Mouse (Mus musculus) forebrain, postnatal 0 days (tissue): Measurements from ENCODE around the gene Mymx. TPM values are rescaled to one million over a fixed set of nuclear protein-coding genes. Genes with fewer than 3 reads are reported as not detected.

Source experiments
- ATAC-seq: fragments of 200-750 bp; cut with Nextera tagmentation; 2 replicates; pipeline ENCODE4 v1.8.0; 2017; ENCODE audit warnings: mild to moderate bottlenecking, moderate library complexity
- DNase-seq: peaks from one replicate; pipeline ENCODE4 v3.0.0-alpha.2; 2015
- H3K27ac ChIP-seq: fragments of 300-500 bp; sonication (generic); 2 replicates; pipeline ENCODE4 v1.5.1; 2014; ENCODE audit warnings: low read depth, mild to moderate bottlenecking, antibody characterized with exemption, low read length, moderate library complexity, mixed read lengths
- H3K27me3 ChIP-seq: fragments of 300-500 bp; sonication (generic); 2 replicates; pipeline ENCODE4 v1.6.1; 2014; ENCODE audit warnings: mild to moderate bottlenecking, low read length, mixed read lengths; ENCODE audit not compliant: insufficient read depth
- H3K36me3 ChIP-seq: fragments of 300-500 bp; sonication (generic); 2 replicates; pipeline ENCODE4 v1.6.1; 2014; ENCODE audit warnings: mild to moderate bottlenecking, moderate library complexity; ENCODE audit not compliant: insufficient read depth
- H3K4me1 ChIP-seq: fragments of 300-500 bp; sonication (generic); 2 replicates; pipeline ENCODE4 v1.6.1; 2014; ENCODE audit warnings: antibody characterized with exemption; ENCODE audit not compliant: insufficient read depth
- H3K4me2 ChIP-seq: fragments of 300-500 bp; sonication (generic); 2 replicates; pipeline ENCODE4 v1.6.1; 2014; ENCODE audit warnings: low read depth, mild to moderate bottlenecking, moderate library complexity
- H3K4me3 ChIP-seq: fragments of 300-500 bp; sonication (generic); 2 replicates; pipeline ENCODE4 v1.5.1; 2014; ENCODE audit warnings: low read depth, low read length, mixed read lengths
- H3K9ac ChIP-seq: fragments of 300-500 bp; sonication (generic); 2 replicates; pipeline ENCODE4 v1.6.1; 2014; ENCODE audit warnings: mild to moderate bottlenecking
- H3K9me3 ChIP-seq: fragments of 300-500 bp; sonication (generic); 2 replicates; pipeline ENCODE4 v1.6.1; 2016; ENCODE audit warnings: low read length
- CTCF ChIP-seq: sonication (generic); IDR thresholded peaks from 2 replicates; pipeline ENCODE4 v1.5.1; 2016; ENCODE audit warnings: antibody characterized with exemption, control low read depth, low read depth
- WGBS: fragments of 180-500 bp; shearing (Covaris S2); extraction: QIAGEN DNeasy Blood & Tissue Kit; methylation state at CpG from one replicate; pipeline ENCODE4 v1.1.7; 2014; 5-methylcytosine and 5-hydroxymethylcytosine counted together
- polyA plus RNA-seq: library from polyadenylated mRNA; unstranded; fragments of >200 nt; fragmentation: Nextera tagmentation; extraction: Ambion mirVana; gene quantifications from 2 replicates; pipeline ENCODE4 v1.2.1, GENCODE M21; 2015
- total RNA-seq: library from RNA; depleted of rRNA; stranded (reverse); fragments of >200 nt; gene quantifications from 2 replicates; pipeline ENCODE4 v1.2.3, GENCODE M21; 2014

Gene Mymx
- total and polyA plus RNA-seq, 2 experiments from 2014 or later: not detected

DNA sequence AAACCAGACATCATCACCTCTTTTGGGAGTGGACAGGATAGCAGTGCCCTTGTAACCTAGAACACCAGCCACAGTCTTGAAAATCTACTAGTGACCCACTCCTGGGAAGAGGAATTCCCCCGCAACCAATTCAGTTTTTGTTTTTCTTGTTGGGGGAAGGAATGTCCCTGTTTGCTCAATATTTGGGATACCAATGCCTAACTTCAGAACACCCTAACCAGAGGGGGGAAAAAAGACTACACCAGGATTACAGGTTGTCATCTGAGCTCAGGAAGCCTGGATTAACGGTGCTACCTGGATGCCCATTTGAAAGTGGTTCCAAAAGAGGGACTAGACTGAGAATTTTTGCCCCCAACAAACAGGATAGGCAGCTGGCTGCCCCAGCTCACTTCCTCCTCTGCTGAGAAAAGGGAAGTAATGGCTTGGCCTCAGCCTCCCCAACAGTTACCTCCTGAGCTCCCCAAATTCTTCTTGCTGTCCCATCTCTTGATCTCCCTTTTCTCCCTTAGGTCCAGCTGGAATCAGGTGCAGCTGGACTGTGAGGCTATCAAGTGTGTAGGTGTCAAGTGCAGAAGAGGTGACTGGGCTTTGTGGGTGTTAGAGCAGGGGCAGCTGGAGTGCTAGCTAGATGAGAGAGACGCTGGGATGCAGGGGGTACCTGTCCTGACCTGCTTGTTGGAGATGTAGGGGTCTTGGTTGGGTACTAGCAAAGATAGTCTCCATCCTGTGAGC lies 45.2 kb downstream of the Mymx start:
- no peak for TF ChIP-seq CTCF
- 0 out of 2 replicates have a peak, but pooled peaks cover 6% of the 10 kb centered on the region for H3K4me1 ChIP-seq
- 79% methylated on average over 3 of the region's 3 CpGs for WGBS
- no peaks in the 10 kb centered on the region for H3K9me3 ChIP-seq
- ATAC-seq (no peak), DNase-seq (no peak)
- no peaks in the 10 kb centered on the region for H3K36me3 ChIP-seq
- no peak overlapping the region for H3K9ac ChIP-seq
- H3K27me3 ChIP-seq: no peaks in the 10 kb centered on the region
- peak overlapping the region; percentile 93 for H3K4me2 ChIP-seq
- no peak overlapping the region for H3K27ac ChIP-seq
- H3K4me3 ChIP-seq: no peak overlapping the region

DNA sequence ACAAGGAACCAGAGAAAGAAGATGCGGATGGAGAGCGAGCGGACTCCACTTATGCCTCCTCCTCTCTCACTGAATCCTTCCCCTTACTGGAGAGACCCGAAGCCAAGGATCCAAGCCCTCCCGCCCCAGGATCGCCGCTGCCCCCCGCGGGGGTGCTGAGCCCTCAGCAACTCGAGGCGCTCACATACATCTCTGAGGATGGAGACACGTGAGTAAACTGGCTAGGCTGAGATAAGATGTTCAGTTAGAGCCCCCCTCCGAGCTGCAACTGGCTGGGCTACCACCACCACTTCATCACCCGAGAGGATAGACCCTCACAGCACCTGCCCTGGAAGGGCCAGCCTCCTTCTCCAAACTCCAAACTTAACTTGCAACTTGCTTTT lies 45.8 kb downstream of the Mymx start:
- H3K27ac ChIP-seq: no peak overlapping the region
- DNase-seq (no peak), ATAC-seq (peak; percentile 4; the same call in 1 of the 2 replicates)
- no peaks in the 10 kb centered on the region for H3K36me3 ChIP-seq
- no peak for TF ChIP-seq CTCF
- H3K27me3 ChIP-seq: no peaks in the 10 kb centered on the region
- 0 out of 2 replicates have a peak, but pooled peaks cover 6% of the 10 kb centered on the region for H3K4me1 ChIP-seq
- peak overlapping the region; percentile 56 for H3K9ac ChIP-seq
- H3K9me3 ChIP-seq: no peaks in the 10 kb centered on the region
- WGBS: 3% methylated on average over 14 of the region's 14 CpGs
- peak overlapping the region; percentile 93 for H3K4me2 ChIP-seq
- peak overlapping the region; percentile 53 for H3K4me3 ChIP-seq

DNA sequence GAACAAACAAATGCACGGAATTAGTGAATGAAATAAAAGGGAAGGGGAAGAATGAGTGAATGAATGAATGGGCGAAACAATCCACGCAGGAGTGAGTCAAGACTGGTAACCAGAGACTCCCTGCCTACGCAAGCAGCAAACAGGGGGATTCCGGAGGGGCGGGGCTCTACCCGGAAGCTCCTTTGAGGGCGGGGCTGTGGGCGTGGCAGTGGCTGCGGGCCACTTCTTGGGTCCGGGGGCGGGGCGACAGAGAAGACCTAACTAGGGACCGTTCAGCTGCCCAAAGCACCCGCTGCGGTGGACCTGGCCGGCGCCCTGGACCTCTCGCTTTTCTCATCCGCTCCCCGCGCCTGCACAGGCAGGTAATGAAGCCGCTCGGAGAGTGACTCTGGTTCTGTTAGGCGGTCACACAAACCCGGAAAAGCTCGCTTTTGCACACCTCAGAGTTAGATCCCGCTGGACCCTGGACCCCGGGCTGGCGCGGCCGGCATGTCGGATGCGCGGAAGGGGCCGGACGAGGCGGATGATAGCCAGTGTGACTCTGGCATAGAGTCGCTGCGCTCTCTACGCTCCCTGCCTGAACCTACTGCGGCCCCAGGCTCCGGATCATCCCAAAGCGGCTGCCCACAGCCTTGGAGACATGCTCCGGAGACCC lies 46.3 kb downstream of the Mymx start, which contains the start of gene Nfkbie:
Nfkbie (plus strand) TSS at position 252 of the 655 bp plus-strand sequence.
- DNase-seq (peak; percentile 85), ATAC-seq (peak; percentile 81)
- no peaks in the 10 kb centered on the region for H3K9me3 ChIP-seq
- H3K4me2 ChIP-seq: peak within 1 kb of the TSS; percentile 93
- H3K36me3 ChIP-seq: no peaks in the 10 kb centered on the region
- peak within 1 kb of the TSS; percentile 53 for H3K4me3 ChIP-seq
- TF ChIP-seq CTCF: no peak
- 0 out of 2 replicates have a peak, but pooled peaks cover 6% of the 10 kb centered on the region for H3K4me1 ChIP-seq
- H3K27ac ChIP-seq: no peak within 1 kb of the TSS
- H3K9ac ChIP-seq: peak within 1 kb of the TSS; percentile 56
- H3K27me3 ChIP-seq: no peaks in the 10 kb centered on the region
- 5% methylated on average over 43 of the region's 45 CpGs for WGBS

DNA sequence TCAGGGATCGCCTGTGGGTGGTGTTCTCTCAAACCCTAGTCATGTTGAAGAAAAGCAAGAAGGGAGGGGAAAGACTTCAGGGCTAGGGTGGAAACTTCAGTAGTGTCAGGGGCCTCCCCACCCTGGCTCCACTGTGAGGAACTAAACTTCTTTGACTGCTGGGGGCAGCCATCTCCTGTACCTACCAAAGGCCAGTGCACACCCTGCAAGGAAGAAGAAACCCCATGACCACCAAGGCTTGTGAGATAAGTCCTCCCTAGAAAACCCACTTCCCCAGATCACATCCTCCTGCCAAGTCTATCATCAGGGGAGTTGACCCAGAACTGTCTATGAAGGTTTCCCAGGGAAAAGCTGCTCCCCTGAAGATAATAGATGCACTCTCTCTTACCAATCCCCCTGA lies 47.5 kb downstream of the Mymx start:
- no peak for TF ChIP-seq CTCF
- H3K4me1 ChIP-seq: peaks cover 6% of the 10 kb centered on the region
- ATAC-seq (no peak), DNase-seq (no peak)
- no peak overlapping the region for H3K4me3 ChIP-seq
- 65% methylated on average over 1 of the region's 1 CpGs for WGBS
- H3K27ac ChIP-seq: no peak overlapping the region
- no peak overlapping the region for H3K4me2 ChIP-seq
- no peaks in the 10 kb centered on the region for H3K36me3 ChIP-seq
- H3K27me3 ChIP-seq: no peaks in the 10 kb centered on the region
- no peak overlapping the region for H3K9ac ChIP-seq
- H3K9me3 ChIP-seq: no peaks in the 10 kb centered on the region

DNA sequence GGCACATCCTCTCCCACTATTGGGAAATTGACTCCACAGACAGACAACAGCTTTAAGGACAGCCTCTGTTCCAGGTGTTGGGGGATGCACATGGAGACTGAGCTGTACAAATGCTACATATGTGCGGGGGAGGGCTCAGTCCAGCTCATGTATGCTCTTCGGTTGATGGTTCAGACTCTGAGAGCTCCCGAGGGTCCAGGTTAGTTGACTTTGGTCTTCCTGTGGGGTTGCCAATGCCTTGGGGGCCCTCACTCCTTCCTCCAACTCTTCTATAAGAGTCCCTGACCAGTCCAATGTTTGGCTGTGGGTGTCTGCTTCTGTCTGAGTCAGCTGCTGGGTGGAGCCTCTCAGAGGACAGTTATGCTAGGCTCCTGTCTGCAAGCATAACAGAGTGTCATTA lies 48.8 kb downstream of the Mymx start:
- WGBS: 86% methylated on average over 3 of the region's 3 CpGs
- Histone ChIP-seq H3K9ac (no peak overlapping the region), H3K9me3 (no peaks in the 10 kb centered on the region), H3K4me2 (no peak overlapping the region), H3K27ac (no peak overlapping the region), H3K27me3 (no peaks in the 10 kb centered on the region), H3K4me3 (no peak overlapping the region), H3K36me3 (no peaks in the 10 kb centered on the region), H3K4me1 (peaks cover 9% of the 10 kb centered on the region)
- no peak for TF ChIP-seq CTCF
- DNase-seq (no peak), ATAC-seq (no peak)

DNA sequence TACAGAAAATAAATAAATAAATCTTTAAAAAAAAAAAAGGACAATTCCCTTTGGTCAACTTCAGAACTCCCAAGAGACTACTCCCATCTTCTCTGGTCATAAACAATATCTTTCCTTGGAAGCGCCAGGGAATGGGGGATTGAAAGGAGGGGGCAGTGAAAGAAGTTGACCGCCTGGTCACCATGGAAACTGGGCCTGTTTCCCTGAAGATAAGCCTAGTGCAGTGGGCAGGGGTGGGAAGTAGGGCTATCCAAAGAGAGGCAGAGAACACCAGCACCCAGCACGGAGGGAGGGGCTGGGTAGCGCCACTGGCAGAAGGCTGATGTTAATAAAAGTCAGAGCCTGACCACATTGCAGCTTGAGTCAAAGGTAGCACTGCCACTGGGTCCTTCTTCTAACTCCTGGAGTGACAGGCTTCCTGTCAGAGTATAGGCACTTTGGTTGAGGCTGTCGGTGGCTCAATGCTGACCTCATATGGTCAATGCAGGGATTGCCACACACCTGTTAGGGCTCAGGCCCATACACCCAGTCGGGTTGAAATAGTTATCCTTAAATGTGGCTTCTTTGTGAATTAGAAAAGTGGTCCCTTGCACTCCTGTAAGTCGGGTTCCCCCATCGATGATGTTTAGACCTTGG lies 50.0 kb downstream of the Mymx start:
- ATAC-seq: 0 out of 2 replicates have a peak, but pooled peaks have one; percentile 18
- Histone ChIP-seq H3K27ac (no peak overlapping the region), H3K27me3 (no peaks in the 10 kb centered on the region), H3K4me1 (peaks cover 14% of the 10 kb centered on the region), H3K9me3 (no peaks in the 10 kb centered on the region), H3K4me2 (no peak overlapping the region), H3K4me3 (no peak overlapping the region), H3K9ac (no peak overlapping the region), H3K36me3 (0 out of 2 replicates have a peak, but pooled peaks cover 2% of the 10 kb centered on the region)
- DNase-seq: peak; percentile 87
- 2% methylated on average over 8 of the region's 8 CpGs for WGBS
- TF ChIP-seq CTCF: peak; percentile 94
